Mouse (Mus musculus) spleen, adult 12 weeks (tissue): ENCODE results near the gene Pnn.
"Not testable (repeated sequence)": the region's sequence is repeated elsewhere in the genome, so short reads cannot be mapped to it uniquely, and the experiment has no call there.

ENCODE experiments used
- DNase-seq: peaks from one replicate; pipeline ENCODE4 v3.0.0; 2022; ENCODE audit warnings: low spot score

The Pnn gene

DNA sequence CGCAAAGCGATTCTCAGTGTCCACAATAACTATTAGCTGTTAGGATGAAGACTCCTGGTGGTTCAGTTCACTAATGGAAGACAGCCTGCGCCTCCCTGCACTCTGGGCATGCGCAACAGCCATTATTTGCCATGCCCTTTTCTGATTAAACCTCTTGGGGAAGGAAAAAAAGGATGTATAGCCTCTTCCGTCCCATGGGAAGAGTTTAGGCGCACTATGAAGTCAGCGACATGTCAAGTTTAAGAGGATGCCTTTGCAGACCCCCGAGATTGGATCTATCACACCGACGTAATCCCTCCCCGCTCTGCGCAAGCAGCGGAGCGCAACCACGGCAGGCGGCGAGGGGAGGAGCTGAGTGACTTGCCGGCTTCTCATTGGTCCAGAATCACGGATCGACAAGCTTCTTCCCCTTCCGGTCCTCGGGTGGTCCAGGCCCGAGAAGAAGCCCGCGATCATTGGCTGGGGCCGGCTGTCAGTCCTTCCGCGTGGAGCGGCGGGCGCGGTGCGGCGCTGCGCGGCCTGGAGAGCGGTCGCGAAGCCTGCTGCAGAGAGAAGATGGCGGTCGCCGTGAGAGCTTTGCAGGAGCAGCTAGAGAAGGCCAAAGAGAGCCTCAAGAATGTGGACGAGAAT, at the start of gene Pnn:
Gene Pnn (plus strand): TSS at position 437 of the 630 bp plus-strand sequence.
- peak; percentile 95 for DNase-seq

DNA sequence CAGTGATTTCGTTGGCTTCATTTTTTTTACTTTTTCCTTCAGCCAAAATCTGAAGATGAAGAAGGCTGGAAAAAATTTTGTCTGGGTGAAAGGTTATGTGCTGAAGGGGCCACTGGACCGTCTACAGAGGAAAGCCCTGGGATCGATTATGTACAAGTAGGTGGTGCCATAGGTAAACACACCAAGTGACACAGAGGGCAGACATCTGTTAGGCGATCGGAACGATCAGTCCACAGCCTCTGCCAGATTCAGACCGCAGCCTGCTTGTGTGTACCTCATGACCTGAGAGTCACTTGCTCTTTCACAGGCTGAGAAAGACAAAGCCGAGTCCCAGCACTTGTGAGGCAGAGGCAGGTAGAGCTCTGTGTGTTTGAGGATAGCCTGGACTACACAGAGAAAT, 48.7 kb upstream of the Pnn start:
- DNase-seq: no peak

DNA sequence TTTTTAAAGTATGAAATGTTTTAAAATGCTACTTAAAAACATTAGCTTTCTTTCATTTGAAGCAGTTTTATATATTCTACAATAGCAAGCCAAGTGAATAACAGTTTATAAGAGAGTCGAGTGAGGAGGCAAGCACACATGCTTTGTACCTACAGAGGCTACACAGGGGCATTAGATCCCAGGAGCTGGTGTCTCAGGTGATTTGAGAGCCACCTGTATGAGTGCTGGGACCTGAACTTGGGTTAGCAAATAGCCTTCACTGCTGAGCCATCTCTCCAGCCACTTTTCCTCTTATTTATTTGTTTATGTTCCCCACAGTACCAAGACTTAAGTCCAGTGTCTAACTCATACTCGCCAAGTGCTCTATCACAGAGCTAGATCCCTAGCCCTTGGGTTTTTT, 46.8 kb upstream of the Pnn start:
- DNase-seq: no peak

- DNase-seq: no peak
These were observed 45.4 kb upstream of the Pnn start for GRCm38 (mm10) chr12:59021306-59021705.

GRCm38 (mm10) chr12:59032101-59032500, 34.6 kb upstream of the Pnn start:
- no peak for DNase-seq

- no peak for DNase-seq
These were observed 27.3 kb upstream of the Pnn start for GRCm38 (mm10) chr12:59039162-59039970.

DNA sequence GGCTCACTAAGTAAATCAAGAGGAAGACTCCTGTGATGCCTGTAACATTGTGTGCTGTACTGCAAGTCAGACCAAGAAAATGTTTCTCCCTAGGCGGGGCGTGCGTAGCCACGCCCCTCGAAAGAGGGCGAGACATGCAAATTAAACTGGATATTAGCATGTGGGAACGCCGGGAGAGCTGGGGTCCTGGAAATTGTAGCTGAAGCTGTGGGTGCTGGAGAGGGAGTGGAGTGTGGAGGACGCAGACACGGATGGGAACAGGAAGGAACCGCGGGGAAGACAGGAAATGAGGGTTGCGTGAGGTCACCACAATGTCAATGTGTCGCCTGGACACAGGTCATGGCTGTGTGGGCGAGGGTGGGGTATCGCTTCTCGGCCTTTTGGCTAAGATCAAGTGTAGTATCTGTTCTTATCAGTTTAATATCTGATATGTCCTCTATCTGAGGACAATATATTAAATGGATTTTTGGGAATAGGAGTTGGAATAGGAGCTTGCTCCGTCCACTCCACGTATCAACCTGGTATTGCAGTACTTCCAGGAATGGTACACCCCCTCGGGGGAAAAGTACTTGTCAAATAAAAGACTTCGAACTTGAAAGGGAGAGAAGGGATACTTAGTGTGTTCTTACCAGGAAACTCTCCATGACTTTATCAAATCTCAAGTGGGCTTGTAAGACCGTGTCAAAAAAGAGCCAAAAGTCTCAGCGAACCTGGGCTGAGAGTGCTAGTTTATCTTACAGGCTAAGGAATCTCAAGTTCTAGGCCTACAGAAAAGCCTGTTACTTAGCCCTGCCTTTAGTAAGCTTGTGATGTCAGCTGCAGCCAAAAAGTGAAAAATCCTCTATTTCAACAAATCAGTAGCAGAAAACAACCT, 26.5 kb upstream of the Pnn start:
- peak; percentile 12 for DNase-seq

GRCm38 (mm10) chr12:59040851-59041250, 25.8 kb upstream of the Pnn start:
- DNase-seq: no peak

GRCm38 (mm10) chr12:59052470-59052869, 14.2 kb upstream of the Pnn start:
- DNase-seq: no peak

GRCm38 (mm10) chr12:59053166-59053565, 13.5 kb upstream of the Pnn start:
- no peak for DNase-seq

DNA sequence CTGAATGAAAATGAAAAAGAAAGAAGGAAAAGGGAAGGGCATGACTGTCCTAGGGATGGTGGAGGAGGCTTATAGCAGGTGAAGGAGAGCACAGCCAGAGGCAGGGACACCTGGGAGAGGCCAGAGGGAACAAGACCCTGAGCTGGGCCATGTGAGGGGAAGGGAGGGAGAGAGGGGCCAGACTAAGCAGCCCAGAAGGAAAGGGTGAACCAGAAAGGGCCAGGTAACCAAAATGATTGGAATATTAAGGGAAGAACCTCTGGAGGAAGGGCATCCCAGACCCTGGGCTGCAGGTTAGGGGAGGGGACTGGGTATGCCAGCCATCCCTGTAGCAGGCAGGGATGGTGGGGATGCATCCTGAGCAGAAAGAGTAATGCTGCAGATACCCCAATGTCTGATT, 12.7 kb upstream of the Pnn start:
- DNase-seq: no peak

GRCm38 (mm10) chr12:59055196-59055850, 11.4 kb upstream of the Pnn start:
- no peak for DNase-seq

GRCm38 (mm10) chr12:59056222-59056621, 10.5 kb upstream of the Pnn start:
- DNase-seq: no peak

GRCm38 (mm10) chr12:59058242-59058641, 8.4 kb upstream of the Pnn start:
- not testable (repeated sequence) for DNase-seq

DNA sequence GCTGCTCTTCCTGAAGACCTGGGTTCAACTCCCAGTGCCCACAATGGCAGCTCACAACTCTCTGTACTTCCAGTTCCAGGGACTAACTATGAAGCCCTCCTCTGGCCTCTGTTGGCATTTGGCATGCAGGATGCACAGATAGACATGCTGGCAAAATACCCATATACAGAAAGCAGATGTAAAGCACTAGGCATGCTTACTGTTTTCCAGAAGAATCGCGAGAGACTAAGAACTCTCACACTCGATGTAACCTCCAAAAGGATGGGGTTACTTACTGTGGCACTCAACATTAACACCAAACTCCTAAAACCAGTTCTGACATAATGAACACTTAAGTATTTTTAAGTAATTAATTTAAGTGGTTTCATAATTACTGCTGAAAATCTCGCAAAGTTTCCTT, 6.4 kb upstream of the Pnn start:
- DNase-seq: no peak

DNA sequence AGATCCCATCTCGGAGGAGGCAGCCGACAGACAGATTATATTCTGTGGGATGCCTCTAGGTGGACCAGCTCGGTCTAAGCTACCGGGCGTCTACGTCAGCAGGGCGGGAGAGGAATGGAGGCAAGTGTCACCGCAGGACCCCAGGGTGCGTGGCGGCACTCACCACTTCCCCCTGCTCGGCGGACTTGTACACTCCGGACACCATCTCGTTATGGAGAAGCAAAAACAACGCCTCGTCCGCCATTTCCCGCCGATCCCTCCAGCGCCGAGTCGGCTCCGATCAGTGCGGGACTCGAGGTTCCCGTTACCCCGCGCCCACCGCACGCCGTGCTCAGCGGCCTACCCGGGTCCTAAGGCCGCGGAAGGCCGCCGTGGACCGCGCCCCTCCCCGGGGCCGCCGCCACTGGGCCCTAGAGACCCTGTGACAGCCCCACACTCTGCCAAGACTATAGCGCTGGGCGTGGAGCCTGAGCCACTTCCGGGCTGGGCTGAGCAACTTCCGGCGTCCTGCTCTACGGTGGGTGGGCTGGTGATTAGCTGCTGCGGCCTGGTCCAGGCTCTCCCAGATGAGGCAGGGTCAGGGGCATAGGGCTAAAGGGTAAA, 5.6 kb upstream of the Pnn start, which contains the start of gene Trappc6b:
Gene Trappc6b (minus strand): TSS at position 480 of the 603 bp plus-strand sequence.
- DNase-seq: peak; percentile 61

GRCm38 (mm10) chr12:59064837-59065236, 1.8 kb upstream of the Pnn start:
- DNase-seq: no peak

DNA sequence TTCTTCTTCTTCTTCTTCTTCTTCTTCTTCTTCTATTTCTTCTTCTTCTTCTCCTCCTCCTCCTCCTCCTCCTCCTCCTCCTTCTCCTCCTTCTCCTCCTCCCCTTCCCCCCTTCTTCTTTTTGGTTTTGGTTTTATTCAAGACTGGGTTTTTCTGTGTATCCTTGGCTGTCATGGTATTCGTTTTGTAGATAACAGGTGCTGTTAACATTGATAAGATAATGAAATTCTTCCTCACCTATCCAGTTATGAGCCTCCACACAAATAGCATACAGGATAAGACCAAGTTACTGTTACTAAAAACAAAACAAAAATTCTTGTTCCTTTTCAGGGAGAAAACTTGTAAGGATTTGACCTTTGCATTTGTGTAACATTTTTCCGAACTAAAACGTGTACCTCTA, 908 bp upstream of the Pnn start:
- DNase-seq: no peak

DNA sequence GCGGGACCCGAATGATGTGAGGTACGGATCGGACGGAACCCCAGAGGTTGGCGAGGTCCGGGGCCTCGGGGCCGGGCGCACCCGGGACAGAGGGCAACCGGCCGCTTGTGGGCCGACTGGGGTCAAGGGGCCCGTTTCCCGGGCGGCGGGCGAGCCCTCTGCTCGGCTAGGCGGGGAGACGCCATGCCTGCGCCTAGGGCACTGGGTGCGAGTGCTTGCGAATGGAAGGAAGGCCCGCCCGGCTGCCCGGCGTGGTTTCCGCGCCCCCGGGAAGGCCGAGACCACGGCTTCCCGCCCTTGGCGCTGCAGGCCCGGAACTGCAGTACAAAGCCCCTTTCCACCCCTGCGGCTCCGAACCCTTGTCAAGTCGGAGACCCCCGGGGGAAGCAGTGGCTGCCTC, 411 bp downstream of the Pnn start:
- no peak for DNase-seq

DNA sequence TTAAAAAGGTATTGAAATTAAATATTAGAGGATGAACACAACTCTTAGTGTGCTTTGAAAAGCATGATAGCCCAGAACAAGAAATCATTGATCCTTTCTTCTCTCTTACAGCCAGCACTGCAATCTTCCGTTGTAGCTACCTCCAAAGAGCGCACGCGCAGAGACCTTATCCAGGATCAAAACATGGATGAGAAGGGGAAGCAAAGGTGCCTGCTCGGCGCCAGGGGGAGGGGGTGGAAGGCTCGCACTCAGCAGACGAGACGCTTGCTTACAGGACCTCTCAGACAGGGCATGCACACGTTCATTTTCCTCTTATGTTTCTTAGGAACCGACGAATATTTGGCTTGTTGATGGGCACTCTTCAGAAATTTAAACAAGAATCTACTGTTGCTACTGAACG, 2.1 kb downstream of the Pnn start:
- DNase-seq: no peak

GRCm38 (mm10) chr12:59072286-59072685, 5.6 kb downstream of the Pnn start:
- DNase-seq: no peak

DNA sequence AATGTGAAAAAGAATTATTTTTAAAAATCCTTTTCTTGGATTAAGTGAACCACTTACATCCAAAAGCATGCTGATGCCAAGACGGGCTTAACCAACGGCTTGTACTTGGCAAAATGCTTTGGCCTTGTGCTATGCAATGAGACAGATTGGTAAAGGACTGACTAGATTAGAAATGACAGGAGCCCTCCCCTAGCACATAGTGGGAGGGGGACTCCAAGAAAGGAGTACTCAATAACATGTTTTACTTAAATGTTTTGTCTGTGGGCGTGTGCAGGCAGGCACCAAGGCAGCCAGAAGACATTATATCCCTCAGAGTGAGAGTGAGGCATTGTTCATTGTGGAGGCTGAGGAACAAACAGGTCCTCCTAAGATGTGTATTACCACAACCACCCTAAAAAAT, 7.4 kb downstream of the Pnn start:
- DNase-seq: no peak
